Mouse (Mus musculus): ENCODE measurements at regions not wholly inside any gene's neighbourhood (a gene's known extent, or its start where the extent isn't known, plus 50 kb on each side); places are given as distances from the start of the nearest gene placed in this dataset.
"Not testable (repeated sequence)": the region's sequence is repeated elsewhere in the genome, so short reads cannot be mapped to it uniquely, and the experiment has no call there.

DNA sequence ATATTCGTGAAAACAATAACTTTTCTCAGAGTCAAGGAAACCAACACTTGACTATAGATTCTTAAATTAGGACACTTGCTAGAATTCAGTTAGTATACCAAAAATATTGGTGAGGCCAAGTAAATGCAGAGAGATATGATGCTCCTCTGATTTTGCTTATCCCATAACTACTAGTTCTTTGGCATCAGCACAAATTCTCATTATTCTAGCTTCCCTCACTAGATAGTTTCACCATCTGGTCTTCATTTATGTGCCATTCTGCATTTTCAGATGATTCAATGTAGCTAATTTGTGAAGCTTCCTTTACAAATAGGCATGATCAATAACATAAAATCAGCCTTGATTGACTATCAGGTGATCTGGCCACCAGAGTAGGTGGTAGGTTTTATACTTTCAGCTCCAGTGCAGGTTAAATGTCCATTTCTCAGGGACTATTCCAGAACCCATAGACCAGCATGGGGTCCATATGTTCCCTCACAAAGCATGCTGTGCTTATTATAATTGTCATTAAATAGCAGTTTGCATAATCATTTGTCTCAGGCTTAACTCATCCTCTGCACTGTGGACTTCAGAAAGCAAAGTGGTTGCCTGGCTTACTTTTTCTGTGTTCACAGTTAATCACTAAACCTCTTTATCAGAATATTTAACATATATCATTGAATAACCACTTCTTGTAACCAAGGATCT is 722.6 kb downstream of the Pla2g4a start:
- Histone ChIP-seq H3K27ac (replicated peaks; ENCODE audit: low read depth, low read length) (no peak overlapping the region), H3K4me2 (replicated peaks; ENCODE audit: low read depth, low read length, severe bottlenecking) (no peak overlapping the region), H3K36me3 (ENCODE audit: control insufficient read depth, insufficient read depth, low read length) (no peaks in the 10 kb centered on the region), H3K9me3 (ENCODE audit: control insufficient read depth, low read length) (no peaks in the 10 kb centered on the region), H3K9ac (ENCODE audit: low read depth, low read length, severe bottlenecking) (no peak overlapping the region), H3K4me1 (ENCODE audit: control insufficient read depth, insufficient read depth, low read length) (no peaks in the 10 kb centered on the region), H3K4me3 (replicated peaks; ENCODE audit: low read length) (no peak overlapping the region), H3K27me3 (ENCODE audit: control insufficient read depth, insufficient read depth, low read length) (no peaks in the 10 kb centered on the region)
- TF ChIP-seq POLR2A (IDR thresholded peaks at IDR 0.05; ENCODE audit: borderline replicate concordance, extremely low read depth, insufficient read depth, insufficient read length), result no peak
- no peak for ATAC-seq (ENCODE audit: low FRiP score, low read depth)
- DNase-seq (ENCODE audit: low spot score), result no peak
- 74% methylated on average over 1 of the region's 1 CpGs for WGBS

DNA sequence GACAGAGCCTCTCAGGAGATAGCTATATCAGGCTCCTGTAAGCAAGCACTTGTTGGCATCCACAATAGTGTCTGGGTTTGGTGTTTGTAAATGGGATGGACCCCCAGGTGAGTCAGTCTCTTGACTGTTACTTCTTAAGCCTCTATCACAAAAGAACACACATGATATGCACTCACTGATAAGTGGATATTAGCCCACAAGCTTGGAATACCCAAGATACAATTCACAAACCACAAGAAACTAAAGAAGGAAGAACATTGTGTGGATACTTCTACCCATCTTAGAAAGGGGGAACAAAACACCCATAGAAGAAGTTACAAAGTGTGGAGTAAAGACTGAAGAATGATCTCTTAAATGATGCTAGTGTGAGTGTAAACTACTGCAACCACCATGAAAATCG is 733.9 kb downstream of the Pla2g4a start:
- H3K9me3 ChIP-seq (ENCODE audit: control insufficient read depth, low read length); H3K4me3 ChIP-seq (replicated peaks; ENCODE audit: low read length); H3K27me3 ChIP-seq (ENCODE audit: control insufficient read depth, insufficient read depth, low read length); H3K27ac ChIP-seq (replicated peaks; ENCODE audit: low read depth, low read length); H3K36me3 ChIP-seq (ENCODE audit: control insufficient read depth, insufficient read depth, low read length); DNase-seq (ENCODE audit: low spot score); H3K4me1 ChIP-seq (ENCODE audit: control insufficient read depth, insufficient read depth, low read length); H3K4me2 ChIP-seq (replicated peaks; ENCODE audit: low read depth, low read length, severe bottlenecking); H3K9ac ChIP-seq (ENCODE audit: low read depth, low read length, severe bottlenecking); ATAC-seq (ENCODE audit: low FRiP score, low read depth): not testable (repeated sequence)
- 91% methylated on average over 1 of the region's 1 CpGs for WGBS

- H3K4me1 ChIP-seq (ENCODE audit: control insufficient read depth, insufficient read depth, low read length), result no peaks in the 10 kb centered on the region
- H3K9me3 ChIP-seq (ENCODE audit: control insufficient read depth, low read length), result no peaks in the 10 kb centered on the region
- no peak overlapping the region for H3K4me2 ChIP-seq (replicated peaks; ENCODE audit: low read depth, low read length, severe bottlenecking)
- ATAC-seq (ENCODE audit: low FRiP score, low read depth) (no peak), DNase-seq (ENCODE audit: low spot score) (no peak)
- H3K36me3 ChIP-seq (ENCODE audit: control insufficient read depth, insufficient read depth, low read length), result no peaks in the 10 kb centered on the region
- H3K4me3 ChIP-seq (replicated peaks; ENCODE audit: low read length), result no peak overlapping the region
- H3K27ac ChIP-seq (replicated peaks; ENCODE audit: low read depth, low read length), result no peak overlapping the region
- no peak for TF ChIP-seq POLR2A (IDR thresholded peaks at IDR 0.05; ENCODE audit: borderline replicate concordance, extremely low read depth, insufficient read depth, insufficient read length)
- H3K27me3 ChIP-seq (ENCODE audit: control insufficient read depth, insufficient read depth, low read length), result no peaks in the 10 kb centered on the region
- H3K9ac ChIP-seq (ENCODE audit: low read depth, low read length, severe bottlenecking), result no peak overlapping the region
Observed at GRCm38 (mm10) chr1:149226400-149226799, 734.7 kb downstream of the Pla2g4a start.

DNA sequence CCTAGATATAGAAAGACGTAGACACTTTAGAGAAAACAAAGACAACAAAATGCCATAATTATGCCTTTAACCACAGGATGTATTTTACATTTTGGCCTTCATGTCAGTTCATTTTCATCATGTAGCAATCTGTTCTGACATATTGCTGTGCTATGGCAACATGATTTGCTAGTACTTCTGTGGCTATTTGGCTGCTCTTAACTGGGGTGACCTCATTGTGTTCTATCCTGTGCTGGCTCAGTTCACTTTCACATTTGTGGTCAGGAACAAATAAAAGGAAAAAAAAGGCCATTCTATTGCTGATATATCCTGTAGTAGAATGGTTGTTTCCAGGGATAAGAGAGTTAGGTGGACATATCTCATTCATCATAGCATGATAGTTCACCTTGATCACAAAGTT is 758.5 kb downstream of the Pla2g4a start:
- 86% methylated on average over 1 of the region's 1 CpGs for WGBS

DNA sequence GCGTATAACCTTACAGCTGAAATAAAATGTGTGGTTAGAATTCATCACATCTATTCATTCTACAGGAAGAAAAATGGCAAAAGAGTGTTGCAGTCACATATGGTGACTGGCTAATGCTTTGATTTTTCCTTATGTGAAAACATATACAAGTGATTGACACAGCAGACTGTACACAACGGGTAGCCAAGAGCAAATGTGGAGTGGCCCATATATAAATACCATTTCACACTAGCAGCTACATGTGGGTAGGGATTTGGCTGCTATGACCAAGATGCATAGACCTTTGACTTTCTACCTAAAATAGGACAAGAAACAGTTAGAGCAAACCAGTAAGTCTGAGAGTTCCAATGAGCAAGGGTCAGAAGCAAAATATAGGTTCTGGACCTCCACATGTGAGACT is 761.8 kb downstream of the Pla2g4a start:
- WGBS, result 74% methylated on average over 2 of the region's 2 CpGs

More for the DNA sequence above, 758.5 kb downstream of the Pla2g4a start:
- no peaks in the 10 kb centered on the region for H3K36me3 ChIP-seq (ENCODE audit: control insufficient read depth, insufficient read depth, low read length)
- no peak overlapping the region for H3K9ac ChIP-seq (ENCODE audit: low read depth, low read length, severe bottlenecking)
- no peaks in the 10 kb centered on the region for H3K4me1 ChIP-seq (ENCODE audit: control insufficient read depth, insufficient read depth, low read length)
- TF ChIP-seq POLR2A (IDR thresholded peaks at IDR 0.05; ENCODE audit: borderline replicate concordance, extremely low read depth, insufficient read depth, insufficient read length), result no peak
- no peaks in the 10 kb centered on the region for H3K9me3 ChIP-seq (ENCODE audit: control insufficient read depth, low read length)
- no peaks in the 10 kb centered on the region for H3K27me3 ChIP-seq (ENCODE audit: control insufficient read depth, insufficient read depth, low read length)
- no peak overlapping the region for H3K4me3 ChIP-seq (replicated peaks; ENCODE audit: low read length)
- no peak overlapping the region for H3K4me2 ChIP-seq (replicated peaks; ENCODE audit: low read depth, low read length, severe bottlenecking)
- DNase-seq (ENCODE audit: low spot score) (no peak), ATAC-seq (ENCODE audit: low FRiP score, low read depth) (no peak)
- H3K27ac ChIP-seq (replicated peaks; ENCODE audit: low read depth, low read length), result no peak overlapping the region

GRCm38 (mm10) chr1:149198854-149199253 is 762.2 kb downstream of the Pla2g4a start:
- Histone ChIP-seq H3K4me2 (replicated peaks; ENCODE audit: low read depth, low read length, severe bottlenecking) (no peak overlapping the region), H3K4me3 (replicated peaks; ENCODE audit: low read length) (no peak overlapping the region), H3K36me3 (ENCODE audit: control insufficient read depth, insufficient read depth, low read length) (no peaks in the 10 kb centered on the region), H3K27me3 (ENCODE audit: control insufficient read depth, insufficient read depth, low read length) (no peaks in the 10 kb centered on the region), H3K27ac (replicated peaks; ENCODE audit: low read depth, low read length) (no peak overlapping the region), H3K4me1 (ENCODE audit: control insufficient read depth, insufficient read depth, low read length) (no peaks in the 10 kb centered on the region), H3K9me3 (ENCODE audit: control insufficient read depth, low read length) (no peaks in the 10 kb centered on the region), H3K9ac (ENCODE audit: low read depth, low read length, severe bottlenecking) (no peak overlapping the region)
- DNase-seq (ENCODE audit: low spot score), result no peak
- TF ChIP-seq POLR2A (IDR thresholded peaks at IDR 0.05; ENCODE audit: borderline replicate concordance, extremely low read depth, insufficient read depth, insufficient read length), result no peak
- WGBS, result 52% methylated on average over 4 of the region's 4 CpGs
- ATAC-seq (ENCODE audit: low FRiP score, low read depth), result no peak

More for the DNA sequence above, 761.8 kb downstream of the Pla2g4a start:
- no peak for TF ChIP-seq POLR2A (IDR thresholded peaks at IDR 0.05; ENCODE audit: borderline replicate concordance, extremely low read depth, insufficient read depth, insufficient read length)
- no peaks in the 10 kb centered on the region for H3K27me3 ChIP-seq (ENCODE audit: control insufficient read depth, insufficient read depth, low read length)
- DNase-seq (ENCODE audit: low spot score) (no peak), ATAC-seq (ENCODE audit: low FRiP score, low read depth) (no peak)
- H3K9me3 ChIP-seq (ENCODE audit: control insufficient read depth, low read length), result no peaks in the 10 kb centered on the region
- H3K4me1 ChIP-seq (ENCODE audit: control insufficient read depth, insufficient read depth, low read length), result no peaks in the 10 kb centered on the region
- no peak overlapping the region for H3K9ac ChIP-seq (ENCODE audit: low read depth, low read length, severe bottlenecking)
- H3K4me2 ChIP-seq (replicated peaks; ENCODE audit: low read depth, low read length, severe bottlenecking), result no peak overlapping the region
- H3K4me3 ChIP-seq (replicated peaks; ENCODE audit: low read length), result no peak overlapping the region
- no peaks in the 10 kb centered on the region for H3K36me3 ChIP-seq (ENCODE audit: control insufficient read depth, insufficient read depth, low read length)
- H3K27ac ChIP-seq (replicated peaks; ENCODE audit: low read depth, low read length), result no peak overlapping the region
